Mouse (Mus musculus) stomach, embryonic 14.5 days (tissue): ENCODE measurements around the gene Lama4. TPM values are rescaled to one million over a fixed set of nuclear protein-coding genes. Genes with fewer than 3 reads are reported as not detected.

ENCODE experiments used
- ATAC-seq: fragments of 200-750 bp; cut with Nextera tagmentation; 2 replicates; pipeline ENCODE4 v1.8.0; 2017; ENCODE audit warnings: low read depth, moderate TSS enrichment; ENCODE audit not compliant: insufficient number of reproducible peaks, insufficient read depth, low FRiP score
- H3K27ac ChIP-seq: fragments of 300-500 bp; sonication (generic); 2 replicates; pipeline ENCODE4 v1.5.1; 2014; ENCODE audit warnings: mild to moderate bottlenecking, low read length, moderate library complexity, mixed read lengths
- H3K27me3 ChIP-seq: fragments of 300-500 bp; sonication (generic); 2 replicates; pipeline ENCODE4 v1.6.1; 2014; ENCODE audit warnings: low read length, control low read depth, mixed read lengths; ENCODE audit not compliant: control insufficient read depth, insufficient read depth
- H3K36me3 ChIP-seq: fragments of 300-500 bp; sonication (generic); 2 replicates; pipeline ENCODE4 v1.6.1; 2014; ENCODE audit warnings: mild to moderate bottlenecking, control low read depth, low read length, moderate library complexity, mixed read lengths; ENCODE audit not compliant: control insufficient read depth, insufficient read depth
- H3K4me1 ChIP-seq: fragments of 300-500 bp; sonication (generic); 2 replicates; pipeline ENCODE4 v1.6.1; 2014; ENCODE audit warnings: low read length, control low read depth, mixed read lengths; ENCODE audit not compliant: control insufficient read depth, insufficient read depth
- H3K4me2 ChIP-seq: fragments of 300-500 bp; sonication (generic); replicated peaks from 2 replicates; pipeline ENCODE4 v1.6.1; 2014; ENCODE audit warnings: low read depth, low read length, control low read depth
- H3K4me3 ChIP-seq: fragments of 300-500 bp; sonication (generic); 2 replicates; pipeline ENCODE4 v1.5.1; 2014; ENCODE audit warnings: low read depth, low read length, control low read depth
- H3K9ac ChIP-seq: fragments of 300-500 bp; sonication (generic); replicated peaks from 2 replicates; pipeline ENCODE4 v1.6.1; 2014; ENCODE audit warnings: low read depth, mild to moderate bottlenecking, control low read depth, low read length, moderate library complexity, mixed read lengths
- H3K9me3 ChIP-seq: fragments of 300-500 bp; sonication (generic); 2 replicates; pipeline ENCODE4 v1.6.1; 2016; ENCODE audit warnings: low read depth, low read length, control low read depth; ENCODE audit not compliant: control insufficient read depth
- WGBS: fragments of 180-500 bp; shearing (Covaris S2); extraction: QIAGEN DNeasy Blood & Tissue Kit; methylation state at CpG from one replicate; pipeline ENCODE4 v1.1.7; 2014; 5-methylcytosine and 5-hydroxymethylcytosine counted together
- polyA plus RNA-seq: library from polyadenylated mRNA; unstranded; fragments of >200 nt; fragmentation: Nextera tagmentation; extraction: Ambion mirVana; gene quantifications from 2 replicates; pipeline ENCODE4 v1.2.1, GENCODE M21; 2014

Gene Lama4
- polyA plus RNA-seq, 1 experiment from 2014 or later: 72.8 TPM

DNA sequence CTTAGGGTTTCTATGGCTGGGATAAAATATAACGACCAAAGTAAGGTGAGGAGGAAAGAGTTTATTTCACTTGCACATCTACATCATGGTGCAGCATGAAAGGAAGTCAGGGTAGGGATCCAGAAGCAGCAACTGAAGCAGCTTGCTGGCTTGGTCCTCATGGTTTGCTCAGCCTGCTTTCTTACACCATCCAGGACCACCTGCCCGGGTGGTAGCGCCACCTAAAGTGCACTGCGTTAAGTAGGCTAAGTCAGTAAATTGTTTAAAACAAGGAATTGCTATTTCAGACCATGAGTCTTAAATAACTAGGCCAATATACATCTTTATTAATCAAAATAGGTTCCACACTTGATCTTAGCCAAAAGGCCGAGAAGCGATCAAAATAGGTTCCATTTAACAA lies 173.4 kb downstream of the Lama4 start:
- peaks cover 32% of the 10 kb centered on the region for H3K36me3 ChIP-seq
- WGBS: 87% methylated on average over 6 of the region's 6 CpGs

DNA sequence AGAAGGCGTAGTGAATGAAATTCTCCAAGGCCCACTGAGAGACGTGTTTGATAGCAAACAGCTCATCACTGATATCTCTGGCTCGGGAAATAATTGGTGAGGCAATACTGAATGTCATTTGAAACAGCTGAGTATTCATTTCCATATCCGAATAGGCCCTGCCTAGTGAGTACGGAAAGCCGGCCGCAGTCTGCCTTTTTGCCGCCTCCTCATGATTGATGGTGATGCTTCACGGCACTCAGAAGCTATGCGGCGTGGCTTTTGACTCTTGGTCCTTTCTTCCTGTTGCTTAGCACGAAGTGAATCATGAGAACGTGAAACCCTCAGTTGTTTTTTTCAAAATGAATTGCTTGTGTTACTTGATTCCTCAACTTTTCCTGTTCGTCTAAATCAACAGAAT lies 175.5 kb downstream of the Lama4 start:
- ATAC-seq: no peak
- H3K4me3 ChIP-seq: no peak overlapping the region
- 51% methylated on average over 14 of the region's 14 CpGs for WGBS
- H3K27me3 ChIP-seq: no peaks in the 10 kb centered on the region
- no peaks in the 10 kb centered on the region for H3K4me1 ChIP-seq
- H3K9me3 ChIP-seq: no peaks in the 10 kb centered on the region
- no peak overlapping the region for H3K27ac ChIP-seq
- peaks cover 36% of the 10 kb centered on the region for H3K36me3 ChIP-seq
- no peak overlapping the region for H3K9ac ChIP-seq
- H3K4me2 ChIP-seq: no peak overlapping the region

More for the DNA sequence above, 173.4 kb downstream of the Lama4 start:
- H3K27me3 ChIP-seq: no peaks in the 10 kb centered on the region
- no peak overlapping the region for H3K9ac ChIP-seq
- H3K27ac ChIP-seq: no peak overlapping the region
- no peak overlapping the region for H3K4me2 ChIP-seq
- no peak for ATAC-seq
- H3K4me3 ChIP-seq: no peak overlapping the region
- peaks cover 7% of the 10 kb centered on the region for H3K4me1 ChIP-seq
- H3K9me3 ChIP-seq: no peaks in the 10 kb centered on the region

DNA sequence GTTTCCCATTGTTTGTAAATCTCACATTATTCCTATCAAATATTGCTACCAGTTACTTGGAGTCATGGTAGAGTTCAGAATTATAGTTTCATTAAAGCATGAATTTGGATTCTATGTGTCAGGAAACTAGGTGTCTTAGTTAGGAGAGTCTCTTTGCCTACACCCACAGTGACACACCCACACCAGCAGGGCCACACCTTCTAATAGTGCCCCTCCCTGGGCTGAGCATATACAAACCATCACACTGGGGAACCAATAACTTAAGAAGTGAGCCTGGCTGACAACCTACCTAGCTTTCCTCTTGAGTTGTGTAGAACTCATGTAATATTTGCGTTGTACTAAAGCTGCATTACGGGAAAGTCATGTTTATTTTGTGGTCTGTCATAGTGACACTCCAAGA lies 176.1 kb downstream of the Lama4 start:
- no peak overlapping the region for H3K9ac ChIP-seq
- no peaks in the 10 kb centered on the region for H3K9me3 ChIP-seq
- no peak overlapping the region for H3K4me3 ChIP-seq
- WGBS: 90% methylated on average over 2 of the region's 2 CpGs
- ATAC-seq: no peak
- no peak overlapping the region for H3K4me2 ChIP-seq
- no peak overlapping the region for H3K27ac ChIP-seq
- H3K36me3 ChIP-seq: peaks cover 34% of the 10 kb centered on the region
- no peaks in the 10 kb centered on the region for H3K27me3 ChIP-seq
- H3K4me1 ChIP-seq: no peaks in the 10 kb centered on the region

DNA sequence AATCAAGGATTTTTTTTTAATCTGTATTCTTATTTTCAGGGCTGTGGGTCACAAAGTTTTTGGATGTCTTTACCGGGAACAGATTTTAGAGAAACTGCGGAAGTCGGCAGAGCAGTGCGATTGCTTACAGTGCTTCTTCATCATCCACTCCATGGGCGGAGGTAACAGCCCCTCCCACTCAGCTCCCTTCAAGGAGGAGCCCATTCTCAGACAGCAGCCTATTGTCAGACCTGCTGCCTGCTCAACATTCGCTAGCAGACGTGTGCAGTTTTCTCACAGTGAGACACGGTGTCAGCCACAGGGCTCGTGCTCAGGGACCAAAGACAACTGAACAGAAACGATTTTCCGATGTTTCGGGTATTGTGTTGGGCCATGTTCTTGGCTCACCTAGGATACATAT lies 176.9 kb downstream of the Lama4 start:
- 85% methylated on average over 12 of the region's 12 CpGs for WGBS

DNA sequence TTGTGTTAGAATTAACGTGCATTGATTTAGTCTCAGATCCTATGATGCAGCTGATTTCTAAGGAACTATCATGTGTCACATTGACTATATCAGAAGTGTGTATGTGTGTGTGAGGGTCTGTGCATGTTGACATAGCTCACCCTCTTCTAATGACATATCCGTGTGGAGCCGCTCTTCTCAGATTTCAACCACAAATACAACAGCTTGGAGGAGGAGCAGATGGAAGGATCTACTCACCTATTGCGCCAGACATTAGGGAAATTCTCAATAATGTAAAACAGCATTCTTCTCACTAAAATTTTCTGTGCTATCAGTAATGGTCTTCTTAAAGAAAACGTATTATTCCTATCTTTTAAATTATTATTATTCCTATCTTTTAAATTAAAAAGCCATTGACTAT lies 191.4 kb downstream of the Lama4 start:
- Histone ChIP-seq H3K4me2 (no peak overlapping the region), H3K36me3 (no peaks in the 10 kb centered on the region), H3K27ac (no peak overlapping the region), H3K9me3 (no peaks in the 10 kb centered on the region), H3K27me3 (no peaks in the 10 kb centered on the region), H3K4me1 (0 out of 2 replicates have a peak, but pooled peaks cover 2% of the 10 kb centered on the region), H3K9ac (no peak overlapping the region), H3K4me3 (no peak overlapping the region)
- 82% methylated on average over 5 of the region's 5 CpGs for WGBS
- no peak for ATAC-seq

More for the DNA sequence above, 176.9 kb downstream of the Lama4 start:
- ATAC-seq: no peak
- Histone ChIP-seq H3K9ac (no peak overlapping the region), H3K4me2 (no peak overlapping the region), H3K4me3 (no peak overlapping the region), H3K36me3 (peaks cover 36% of the 10 kb centered on the region), H3K9me3 (no peaks in the 10 kb centered on the region), H3K27me3 (no peaks in the 10 kb centered on the region), H3K4me1 (no peaks in the 10 kb centered on the region), H3K27ac (no peak overlapping the region)

DNA sequence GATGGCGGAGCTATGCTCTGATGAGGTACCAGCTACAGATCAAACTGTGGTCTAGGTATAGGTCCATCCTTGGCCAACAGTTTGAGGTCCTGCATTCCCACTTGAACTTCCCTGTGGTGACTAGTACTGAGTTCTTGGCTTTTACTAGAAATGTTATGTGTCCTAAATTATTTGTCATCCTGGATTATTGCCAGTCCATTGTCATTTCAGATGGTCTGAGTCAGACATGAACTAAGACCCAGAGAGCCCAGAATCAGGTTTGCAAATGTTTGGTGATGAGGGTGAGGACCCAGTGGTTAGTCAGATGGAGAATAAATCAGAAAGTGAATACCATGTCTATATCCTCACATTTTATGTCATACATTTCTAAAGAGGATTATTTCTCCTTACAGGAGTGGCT lies 192.0 kb downstream of the Lama4 start:
- ATAC-seq: no peak
- no peak overlapping the region for H3K4me2 ChIP-seq
- no peaks in the 10 kb centered on the region for H3K36me3 ChIP-seq
- H3K9me3 ChIP-seq: no peaks in the 10 kb centered on the region
- WGBS: 84% methylated on average over 1 of the region's 1 CpGs
- no peak overlapping the region for H3K4me3 ChIP-seq
- H3K27ac ChIP-seq: no peak overlapping the region
- H3K27me3 ChIP-seq: no peaks in the 10 kb centered on the region
- no peak overlapping the region for H3K9ac ChIP-seq
- 0 out of 2 replicates have a peak, but pooled peaks cover 2% of the 10 kb centered on the region for H3K4me1 ChIP-seq

DNA sequence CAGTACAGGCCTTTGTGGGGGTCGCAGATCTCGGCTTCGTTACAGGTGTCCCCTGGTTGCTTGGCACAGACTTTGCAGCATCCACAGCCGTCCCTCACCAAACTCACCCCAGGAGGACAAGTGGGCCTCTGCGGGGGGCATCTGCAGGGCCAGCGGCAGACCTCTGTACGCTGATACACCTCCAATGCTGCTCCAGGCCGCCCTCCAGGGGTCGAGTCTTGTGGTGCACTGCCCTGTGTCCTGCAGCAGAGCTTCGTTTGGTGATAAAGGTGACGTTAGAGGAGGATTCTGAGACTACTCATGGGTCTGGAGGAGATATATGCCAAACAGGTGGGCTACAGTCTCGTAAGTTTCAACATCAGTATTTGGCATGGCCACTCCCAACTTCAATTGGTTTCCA lies 193.0 kb downstream of the Lama4 start:
- Histone ChIP-seq H3K4me3 (no peak overlapping the region), H3K27me3 (no peaks in the 10 kb centered on the region), H3K36me3 (no peaks in the 10 kb centered on the region), H3K9ac (no peak overlapping the region), H3K4me2 (no peak overlapping the region), H3K4me1 (0 out of 2 replicates have a peak, but pooled peaks cover 8% of the 10 kb centered on the region), H3K27ac (no peak overlapping the region), H3K9me3 (no peaks in the 10 kb centered on the region)
- no peak for ATAC-seq
- WGBS: 57% methylated on average over 12 of the region's 12 CpGs

Other genes starting within 250 kb of the Lama4 start
- gene Rfpl4b, start 143.7 kb upstream of the Lama4 start, polyA plus RNA-seq: not detected in 2 replicates
- gene Fam229b, start 168.4 kb downstream of the Lama4 start, polyA plus RNA-seq: 11.5 and 13.8 TPM in 2 replicates
- gene Tube1, start 168.5 kb downstream of the Lama4 start, polyA plus RNA-seq: 22.3 and 25.9 TPM in 2 replicates
- gene Ccn6, start 198.3 kb downstream of the Lama4 start, polyA plus RNA-seq: 0.46 and 0.74 TPM in 2 replicates